Mouse (Mus musculus) liver, embryonic 15.5 days (tissue): ENCODE data around the gene Ddc. TPM values are rescaled to one million over a fixed set of nuclear protein-coding genes. Genes with fewer than 3 reads are reported as not detected.

Experiments
- ATAC-seq: fragments of 200-750 bp; cut with Nextera tagmentation; 2 replicates; pipeline ENCODE4 v1.8.0; 2017; ENCODE audit warnings: moderate number of reproducible peaks, mild to moderate bottlenecking, moderate library complexity; ENCODE audit not compliant: insufficient read depth
- H3K27ac ChIP-seq: fragments of 300-500 bp; sonication (generic); replicated peaks from 2 replicates; pipeline ENCODE4 v1.5.1; 2015; ENCODE audit warnings: mild to moderate bottlenecking, inconsistent platforms
- H3K27me3 ChIP-seq: fragments of 300-500 bp; sonication (generic); 2 replicates; pipeline ENCODE4 v1.6.1; 2015; ENCODE audit warnings: mild to moderate bottlenecking, inconsistent platforms
- H3K36me3 ChIP-seq: fragments of 300-500 bp; sonication (generic); replicated peaks from 2 replicates; pipeline ENCODE4 v1.6.1; 2015; ENCODE audit warnings: moderate library complexity, mild to moderate bottlenecking, inconsistent platforms
- H3K4me1 ChIP-seq: fragments of 300-500 bp; sonication (generic); replicated peaks from 2 replicates; pipeline ENCODE4 v1.6.1; 2015; ENCODE audit warnings: inconsistent platforms
- H3K4me2 ChIP-seq: fragments of 300-500 bp; sonication (generic); 2 replicates; pipeline ENCODE4 v1.6.1; 2015; ENCODE audit warnings: moderate library complexity, mild to moderate bottlenecking, inconsistent platforms
- H3K4me3 ChIP-seq: fragments of 300-500 bp; sonication (generic); replicated peaks from 2 replicates; pipeline ENCODE4 v1.5.1; 2015; ENCODE audit warnings: mild to moderate bottlenecking, inconsistent platforms
- H3K9ac ChIP-seq: fragments of 300-500 bp; sonication (generic); 2 replicates; pipeline ENCODE4 v1.6.1; 2015; ENCODE audit warnings: moderate library complexity, mild to moderate bottlenecking, inconsistent platforms
- H3K9me3 ChIP-seq: fragments of 300-500 bp; sonication (generic); replicated peaks from 2 replicates; pipeline ENCODE4 v1.6.1; 2016; ENCODE audit warnings: inconsistent platforms
- WGBS: fragments of 180-500 bp; shearing (Covaris S2); methylation state at CpG from one replicate; pipeline ENCODE4 v1.1.7; 2015; ENCODE audit warnings: mixed read lengths; ENCODE audit not compliant: insufficient replicate concordance; 5-methylcytosine and 5-hydroxymethylcytosine counted together
- polyA plus RNA-seq: library from polyadenylated mRNA; unstranded; fragments of >200 nt; fragmentation: Nextera tagmentation; extraction: Ambion mirVana; gene quantifications from 2 replicates; pipeline ENCODE4 v1.2.1, GENCODE M21; 2015

The Ddc gene
- polyA plus RNA-seq, 1 experiment from 2014 or later, result 11.1 TPM

- 32% methylated on average over 16 of the region's 16 CpGs for WGBS
- Histone ChIP-seq H3K4me1 (peaks cover 59% of the 10 kb centered on the region), H3K27me3 (peaks cover 21% of the 10 kb centered on the region), H3K4me2 (peak overlapping the region; percentile 34), H3K9ac (no peak overlapping the region; the same call in 1 of the 2 replicates), H3K27ac (peak overlapping the region; percentile 79), H3K4me3 (no peak overlapping the region), H3K9me3 (no peaks in the 10 kb centered on the region), H3K36me3 (no peaks in the 10 kb centered on the region)
- no peak for ATAC-seq
Measured at GRCm38 (mm10) chr11:11821387-11821975, 76.5 kb downstream of the Ddc start.

- H3K27ac ChIP-seq, result peak overlapping the region; percentile 79
- H3K4me2 ChIP-seq, result no peak overlapping the region
- H3K4me1 ChIP-seq, result peaks cover 67% of the 10 kb centered on the region
- no peak for ATAC-seq
- no peak overlapping the region for H3K4me3 ChIP-seq
- H3K9ac ChIP-seq, result no peak overlapping the region
- no peaks in the 10 kb centered on the region for H3K9me3 ChIP-seq
- H3K27me3 ChIP-seq, result peaks cover 14% of the 10 kb centered on the region
- 30% methylated on average over 3 of the region's 3 CpGs for WGBS
- H3K36me3 ChIP-seq, result no peaks in the 10 kb centered on the region
Measured at GRCm38 (mm10) chr11:11820737-11821136, 77.2 kb downstream of the Ddc start.

- no peak overlapping the region for H3K9ac ChIP-seq
- no peak overlapping the region for H3K4me3 ChIP-seq
- peaks cover 9% of the 10 kb centered on the region for H3K27me3 ChIP-seq
- H3K4me1 ChIP-seq, result peaks cover 72% of the 10 kb centered on the region
- WGBS, result 6% methylated on average over 2 of the region's 2 CpGs
- peak overlapping the region; percentile 79; the same call in 1 of the 2 replicates for H3K27ac ChIP-seq
- H3K9me3 ChIP-seq, result no peaks in the 10 kb centered on the region
- no peak overlapping the region for H3K4me2 ChIP-seq
- no peaks in the 10 kb centered on the region for H3K36me3 ChIP-seq
- ATAC-seq, result peak; percentile 19
Measured at GRCm38 (mm10) chr11:11820251-11820650, 77.7 kb downstream of the Ddc start.

- no peaks in the 10 kb centered on the region for H3K27me3 ChIP-seq
- H3K4me3 ChIP-seq, result no peak overlapping the region
- peaks cover 77% of the 10 kb centered on the region for H3K4me1 ChIP-seq
- no peaks in the 10 kb centered on the region for H3K9me3 ChIP-seq
- 0 out of 2 replicates have a peak overlapping the region, but pooled peaks have one; percentile 43 for H3K27ac ChIP-seq
- 74% methylated on average over 5 of the region's 5 CpGs for WGBS
- H3K36me3 ChIP-seq, result no peaks in the 10 kb centered on the region
- no peak for ATAC-seq
- no peak overlapping the region for H3K9ac ChIP-seq
- H3K4me2 ChIP-seq, result no peak overlapping the region
Measured at GRCm38 (mm10) chr11:11819206-11819605, 78.7 kb downstream of the Ddc start.

GRCm38 (mm10) chr11:11818797-11819196 lies 79.1 kb downstream of the Ddc start:
- H3K27me3 ChIP-seq, result no peaks in the 10 kb centered on the region
- no peaks in the 10 kb centered on the region for H3K9me3 ChIP-seq
- H3K4me3 ChIP-seq, result no peak overlapping the region
- H3K4me2 ChIP-seq, result no peak overlapping the region
- peak overlapping the region; percentile 43; the same call in 1 of the 2 replicates for H3K27ac ChIP-seq
- 81% methylated on average over 6 of the region's 6 CpGs for WGBS
- H3K4me1 ChIP-seq, result peaks cover 75% of the 10 kb centered on the region
- no peaks in the 10 kb centered on the region for H3K36me3 ChIP-seq
- no peak for ATAC-seq
- no peak overlapping the region for H3K9ac ChIP-seq

- ATAC-seq, result peak; percentile 91
- Histone ChIP-seq H3K4me3 (peak overlapping the region; percentile 30), H3K9ac (peak overlapping the region; percentile 51; the same call in 1 of the 2 replicates), H3K27me3 (no peaks in the 10 kb centered on the region), H3K4me1 (peaks cover 62% of the 10 kb centered on the region), H3K36me3 (no peaks in the 10 kb centered on the region), H3K4me2 (peak overlapping the region; percentile 68), H3K27ac (peak overlapping the region; percentile 95), H3K9me3 (no peaks in the 10 kb centered on the region)
- 16% methylated on average over 3 of the region's 3 CpGs for WGBS
Measured at GRCm38 (mm10) chr11:11815737-11816136, 82.2 kb downstream of the Ddc start.

GRCm38 (mm10) chr11:11811906-11812480 lies 86.0 kb downstream of the Ddc start:
- peak overlapping the region; percentile 51 for H3K4me2 ChIP-seq
- H3K4me1 ChIP-seq, result peaks cover 73% of the 10 kb centered on the region
- H3K9me3 ChIP-seq, result no peaks in the 10 kb centered on the region
- peak; percentile 20 for ATAC-seq
- peak overlapping the region; percentile 60 for H3K27ac ChIP-seq
- no peaks in the 10 kb centered on the region for H3K27me3 ChIP-seq
- WGBS, result 3% methylated on average over 9 of the region's 9 CpGs
- H3K9ac ChIP-seq, result peak overlapping the region; percentile 9; the same call in 1 of the 2 replicates
- no peaks in the 10 kb centered on the region for H3K36me3 ChIP-seq
- 0 out of 2 replicates have a peak overlapping the region, but pooled peaks have one; percentile 5 for H3K4me3 ChIP-seq

DNA sequence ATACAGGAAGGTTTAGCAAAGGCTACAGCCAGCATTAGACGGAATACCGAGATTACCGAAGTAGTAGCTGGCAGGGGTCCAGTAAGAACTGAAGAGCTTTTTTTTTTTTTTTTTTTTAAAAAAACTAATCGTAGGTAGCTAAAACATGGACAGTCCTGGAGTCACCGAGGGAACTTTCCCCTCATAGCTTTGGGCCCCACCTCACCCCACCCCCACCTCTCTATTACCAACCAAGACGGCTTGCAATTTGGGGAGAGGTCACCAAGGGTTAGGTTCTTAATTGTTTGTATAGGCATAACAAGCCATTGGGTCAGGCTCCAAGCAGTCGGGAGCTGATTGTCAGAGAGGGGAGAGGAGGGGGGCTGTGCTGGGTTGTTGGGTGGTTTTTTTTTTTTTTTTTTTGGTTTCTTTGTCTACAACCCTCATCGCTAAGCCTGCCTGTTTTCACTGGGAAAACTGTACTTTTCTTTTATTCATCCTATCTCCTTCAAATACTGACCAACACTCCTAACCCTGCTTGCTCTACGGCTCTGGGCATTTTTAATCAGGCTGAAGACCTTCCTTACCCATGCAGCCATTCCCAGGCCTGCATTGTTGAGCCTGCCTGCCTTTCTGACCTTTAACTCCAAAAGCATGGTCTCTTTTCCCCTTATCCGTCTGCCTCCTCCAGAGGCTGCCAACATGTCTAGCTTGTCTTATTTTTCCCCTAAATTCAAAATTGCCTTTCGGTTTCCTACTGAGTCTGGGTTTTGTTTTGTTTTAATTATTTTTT lies 88.4 kb downstream of the Ddc start:
- H3K36me3 ChIP-seq, result peaks cover 21% of the 10 kb centered on the region
- ATAC-seq, result peak; percentile 0; the same call in 1 of the 2 replicates
- peaks cover 64% of the 10 kb centered on the region for H3K4me1 ChIP-seq
- H3K9ac ChIP-seq, result peak overlapping the region; percentile 85
- no peaks in the 10 kb centered on the region for H3K9me3 ChIP-seq
- 17% methylated on average over 11 of the region's 11 CpGs for WGBS
- peak overlapping the region; percentile 96 for H3K27ac ChIP-seq
- H3K4me3 ChIP-seq, result peak overlapping the region; percentile 77
- no peaks in the 10 kb centered on the region for H3K27me3 ChIP-seq
- H3K4me2 ChIP-seq, result peak overlapping the region; percentile 99

DNA sequence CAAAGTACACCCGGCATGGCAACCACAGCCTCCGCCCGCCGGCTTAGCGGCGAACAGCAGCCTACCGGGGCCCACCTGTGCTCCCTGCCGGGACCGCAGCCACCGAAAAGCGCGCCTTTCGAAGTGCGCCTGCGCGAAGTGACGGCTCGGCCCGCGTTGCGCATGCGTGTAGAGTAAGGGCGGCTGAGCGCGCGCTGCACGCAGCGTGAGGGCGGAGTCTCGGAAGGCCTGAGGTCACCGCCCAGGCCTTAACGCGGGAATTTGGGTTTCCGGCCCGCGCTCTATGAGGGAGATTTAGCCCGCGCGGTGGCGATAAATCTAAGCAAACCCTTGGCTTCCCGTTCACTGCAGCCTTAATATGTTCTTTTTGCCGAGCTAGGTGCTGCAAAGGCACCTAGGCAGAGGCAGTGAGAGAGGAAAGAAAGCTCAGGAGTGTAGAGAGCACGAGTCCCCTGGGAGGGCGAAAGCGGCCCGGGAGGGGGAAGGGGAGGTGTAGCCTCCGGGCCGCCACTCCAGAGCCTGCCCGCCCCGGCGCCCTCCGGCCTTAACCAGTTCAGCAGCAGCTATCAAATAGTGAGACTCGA lies 89.0 kb downstream of the Ddc start, which contains the start of gene Fignl1:
Gene Fignl1 (minus strand): TSS at position 143 of the 584 bp plus-strand sequence.
- H3K36me3 ChIP-seq, result peaks cover 28% of the 10 kb centered on the region
- peak within 1 kb of the TSS; percentile 99 for H3K4me2 ChIP-seq
- peak within 1 kb of the TSS; percentile 85 for H3K9ac ChIP-seq
- under 1% methylated on average over 53 of the region's 53 CpGs for WGBS
- peaks cover 65% of the 10 kb centered on the region for H3K4me1 ChIP-seq
- H3K27me3 ChIP-seq, result no peaks in the 10 kb centered on the region
- peak; percentile 94 for ATAC-seq
- H3K9me3 ChIP-seq, result no peaks in the 10 kb centered on the region
- H3K27ac ChIP-seq, result peak within 1 kb of the TSS; percentile 96
- peak within 1 kb of the TSS; percentile 77 for H3K4me3 ChIP-seq

DNA sequence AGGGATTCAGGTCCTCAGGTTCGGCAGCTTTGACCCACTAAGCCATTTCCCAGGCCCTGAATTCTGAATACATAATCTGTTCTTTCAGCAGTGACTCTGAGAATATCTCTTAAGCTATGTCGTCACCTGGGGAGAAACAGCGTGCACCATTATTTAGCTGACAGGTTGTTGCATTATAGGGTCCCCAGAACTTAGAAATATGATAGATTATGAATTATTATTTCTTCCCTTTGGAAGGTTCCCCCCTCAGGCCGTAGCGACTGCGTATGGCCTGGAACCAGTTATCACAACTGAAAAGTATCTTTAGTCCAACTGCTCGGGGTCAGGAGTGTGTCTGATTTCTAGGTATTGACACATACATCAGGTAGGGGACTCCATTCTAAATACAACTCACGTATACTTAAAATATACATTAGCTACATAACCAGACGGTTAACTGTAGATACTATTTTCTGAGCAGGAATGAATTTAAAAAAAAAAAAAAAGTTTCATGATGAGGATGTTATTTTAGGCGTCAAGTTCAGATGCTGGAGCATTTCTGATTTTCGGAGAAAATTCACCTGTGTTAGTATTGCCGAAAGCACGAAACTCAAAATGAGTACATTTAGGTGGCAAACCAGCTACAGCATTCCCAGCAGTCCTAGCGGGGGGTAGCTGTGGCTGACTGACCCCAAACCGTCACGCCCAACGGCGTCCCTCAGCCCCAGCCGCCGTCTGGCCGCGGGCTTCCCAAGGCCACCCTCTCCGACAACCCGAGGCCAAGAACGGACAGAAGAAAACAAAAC lies 89.7 kb downstream of the Ddc start:
- Histone ChIP-seq H3K4me2 (peak overlapping the region; percentile 99), H3K27ac (peak overlapping the region; percentile 96), H3K4me1 (peaks cover 70% of the 10 kb centered on the region), H3K9ac (peak overlapping the region; percentile 82), H3K36me3 (peaks cover 35% of the 10 kb centered on the region), H3K27me3 (no peaks in the 10 kb centered on the region), H3K9me3 (no peaks in the 10 kb centered on the region), H3K4me3 (peak overlapping the region; percentile 77)
- 3% methylated on average over 25 of the region's 25 CpGs for WGBS
- ATAC-seq, result peak; percentile 76
